Mouse (Mus musculus) heart, postnatal 4 days (tissue): Measurements from ENCODE around the gene Igll1. TPM values are rescaled to one million over a fixed set of nuclear protein-coding genes. Genes with fewer than 3 reads are reported as not detected.

Source experiments
- DNase-seq: peaks from one replicate; pipeline ENCODE4 v3.0.0; 2021
- total RNA-seq, 2 experiments: library from RNA; stranded (reverse); gene quantifications; 2 replicates each; pipeline ENCODE4 v1.2.3; 2021

Igll1 gene
- total RNA-seq, 2 experiments from 2014 or later = not detected

DNA sequence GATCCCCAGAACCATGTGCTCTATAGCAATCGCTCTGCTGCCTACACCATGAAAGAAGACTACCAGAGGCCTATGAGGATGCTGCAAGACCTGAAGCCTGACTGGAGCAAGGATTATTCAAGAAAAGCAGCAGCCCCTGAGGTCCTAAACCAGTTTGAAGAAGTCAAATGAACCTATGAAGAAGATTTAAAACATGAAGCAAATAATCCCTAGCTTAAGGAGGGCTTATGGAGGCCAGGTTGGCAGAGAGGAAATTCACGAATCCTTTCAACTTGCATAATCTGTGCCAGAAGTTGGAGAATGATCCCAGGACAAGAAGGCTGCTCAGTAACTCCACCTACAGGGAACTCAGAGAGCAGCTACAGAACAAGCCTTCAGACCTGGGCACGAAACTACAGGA is 11.4 kb downstream of the Igll1 start:
- DNase-seq = no peak

DNA sequence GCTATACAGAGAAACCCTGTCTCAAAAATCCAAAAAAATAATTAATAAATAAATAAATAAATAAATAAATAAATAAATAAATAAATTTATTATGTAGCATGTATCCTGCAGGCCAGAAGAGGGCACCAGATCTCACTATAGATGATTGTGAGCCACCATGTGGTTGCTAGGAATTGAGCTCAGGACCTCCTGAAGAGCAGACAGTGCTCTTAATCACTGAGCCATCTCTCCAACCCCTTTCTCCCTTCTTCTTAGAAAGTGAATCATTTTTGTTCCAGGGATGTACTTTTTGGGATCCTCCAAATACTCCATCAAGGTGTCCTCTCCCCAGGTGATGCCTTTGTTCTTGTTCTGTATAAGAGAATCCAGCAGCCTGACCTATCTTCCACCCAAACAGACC is 14.6 kb downstream of the Igll1 start:
- no peak for DNase-seq

DNA sequence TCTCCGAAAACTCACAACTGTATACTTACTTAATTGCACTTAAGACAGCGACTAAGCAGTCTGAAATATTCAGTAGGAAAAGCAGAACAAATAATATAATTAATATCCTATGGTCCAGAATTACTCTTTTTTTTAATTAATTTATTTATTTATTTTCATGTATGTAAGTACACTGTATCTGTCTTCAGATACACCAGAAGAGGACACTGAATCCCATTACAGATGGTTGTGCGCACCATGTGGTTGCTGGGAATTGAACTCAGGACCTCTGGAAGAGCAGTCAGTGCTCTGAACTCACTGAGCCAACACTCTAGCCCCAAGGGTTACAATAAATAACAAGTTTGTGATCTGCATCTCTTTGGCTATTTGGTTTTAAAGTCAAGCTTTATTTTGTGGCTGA is 34.1 kb downstream of the Igll1 start:
- DNase-seq = no peak

DNA sequence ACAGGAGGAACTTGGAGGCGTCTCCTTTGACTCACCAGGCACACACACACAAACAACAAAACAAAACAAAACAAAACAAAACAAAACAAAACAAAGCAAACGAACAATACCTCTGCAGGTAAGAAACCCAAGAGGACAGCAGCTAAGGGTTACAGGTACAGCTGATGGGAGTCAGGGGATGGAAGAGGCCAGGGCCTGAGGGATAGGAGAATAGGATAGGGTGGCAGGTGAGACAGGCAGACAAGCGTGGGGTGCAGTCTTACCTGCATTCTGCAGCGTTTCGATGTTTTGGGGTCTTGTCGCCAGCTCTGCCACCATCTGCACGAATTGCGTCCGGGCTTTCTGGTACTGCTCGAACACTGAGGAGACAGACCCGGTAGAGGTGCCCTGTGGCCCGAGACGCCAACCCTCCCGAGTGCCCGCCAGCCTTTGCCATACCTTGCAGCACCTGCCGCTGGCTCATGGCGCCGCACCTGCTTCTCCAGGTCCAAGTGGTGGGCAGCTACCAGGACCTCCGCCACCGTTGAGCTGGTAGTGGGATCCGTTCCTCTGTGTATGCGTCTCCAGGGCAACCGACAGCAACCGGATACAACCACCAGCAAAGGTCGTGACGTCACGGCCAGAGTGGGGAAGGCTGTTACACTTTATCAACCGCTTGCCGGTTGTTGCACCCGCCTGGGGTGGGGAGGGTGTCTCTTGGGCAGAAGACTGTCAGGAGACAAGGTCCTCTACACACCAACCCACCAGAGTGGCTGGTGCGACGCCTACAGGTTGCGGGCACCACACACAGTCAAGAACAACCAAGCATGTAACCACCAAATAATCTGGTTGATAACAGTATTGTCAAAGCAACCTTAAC is 34.8 kb downstream of the Igll1 start, which contains the start of gene Spag6l:
Gene Spag6l, minus strand, starts transcription at position 700 of the 859 bp plus-strand sequence.
- peak; percentile 48 for DNase-seq

DNA sequence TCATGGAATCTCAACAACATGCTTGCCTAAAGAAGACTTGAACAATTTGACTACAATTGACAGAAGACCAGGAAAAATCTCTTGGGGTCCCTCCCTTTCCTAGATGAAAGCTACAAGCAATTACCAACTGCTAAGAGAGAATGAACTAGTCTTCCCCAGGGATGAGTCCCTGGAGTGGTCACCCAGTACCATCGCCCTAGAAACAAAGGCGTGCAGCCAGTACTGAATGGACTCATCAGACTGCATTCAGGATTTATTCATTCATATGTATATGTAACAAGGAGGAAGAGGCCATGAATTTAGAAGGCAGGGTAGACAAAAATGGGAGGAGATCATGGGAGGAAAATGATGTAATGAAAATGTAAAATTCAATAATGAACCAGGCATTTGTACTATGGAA is 37.6 kb downstream of the Igll1 start:
- no peak for DNase-seq

DNA sequence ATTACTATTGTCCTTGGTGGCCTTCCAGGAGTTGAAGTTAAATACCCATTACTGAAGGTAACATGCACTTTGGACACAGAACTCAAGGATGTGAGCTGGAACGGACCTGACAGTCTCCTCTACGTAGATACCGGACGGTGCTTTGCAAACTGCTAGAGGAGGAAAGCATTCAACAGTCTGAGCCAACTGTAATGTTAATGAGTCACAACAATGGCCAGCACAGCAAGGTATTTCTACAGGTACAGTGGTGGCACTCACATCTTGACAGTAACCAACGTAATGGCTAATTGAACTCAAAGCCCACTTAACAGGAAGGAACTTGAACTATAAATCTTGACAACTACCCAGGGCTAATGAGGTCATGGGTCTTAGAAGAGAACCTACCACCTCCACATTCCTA is 38.3 kb downstream of the Igll1 start:
- no peak for DNase-seq

Other genes starting within 250 kb of the Igll1 start
- not detected for gene Olfr19, start 187.6 kb downstream of the Igll1 start, total RNA-seq
- gene Spag6l, start 34.5 kb downstream of the Igll1 start, total RNA-seq = under 1 TPM in 1 of 2 experiments, not detected in 1; 0.14 TPM
- gene Top3b, start 6.8 kb upstream of the Igll1 start, total RNA-seq = 10 to 100 TPM; 42.4 to 47.5 TPM
- gene Vpreb1, start 6.9 kb upstream of the Igll1 start, total RNA-seq = not detected
- gene Ppm1f, start 32.5 kb upstream of the Igll1 start, total RNA-seq = 10 to 100 TPM; 40.5 to 48.0 TPM
- 100 to 1,000 TPM; 128 to 135 TPM for gene Mapk1, start 119.4 kb upstream of the Igll1 start, total RNA-seq
- gene Ypel1, start 205.7 kb upstream of the Igll1 start, total RNA-seq = 1 to 10 TPM; 6.3 to 6.9 TPM
- 10 to 100 TPM; 49.0 to 52.5 TPM for gene Ppil2, start 247.3 kb upstream of the Igll1 start, total RNA-seq